Mouse (Mus musculus): Measurements from ENCODE around the gene Gstm2.
"Not testable (repeated sequence)": the region's sequence is repeated elsewhere in the genome, so short reads cannot be mapped to it uniquely, and the experiment has no call there.

Gstm2 gene

GRCm38 (mm10) chr3:107995974-107996373 is 9.7 kb upstream of the Gstm2 start:
- not testable (repeated sequence) for DNase-seq

- DNase-seq = not testable (repeated sequence)
These were observed 1.1 kb downstream of the Gstm2 start for GRCm38 (mm10) chr3:107985141-107985540.

GRCm38 (mm10) chr3:107984471-107984870 is 1.8 kb downstream of the Gstm2 start:
- no peak for DNase-seq

GRCm38 (mm10) chr3:107983771-107984170 is 2.5 kb downstream of the Gstm2 start:
- no peak for DNase-seq

- DNase-seq = no peak
These were observed 3.5 kb downstream of the Gstm2 start for GRCm38 (mm10) chr3:107982726-107983125.

GRCm38 (mm10) chr3:107981261-107981660 is 5.0 kb downstream of the Gstm2 start:
- DNase-seq = no peak

GRCm38 (mm10) chr3:107977691-107978090 is 8.6 kb downstream of the Gstm2 start:
- DNase-seq = no peak

GRCm38 (mm10) chr3:107974237-107974636 is 12.0 kb downstream of the Gstm2 start:
- DNase-seq = no peak

- no peak for DNase-seq
These were observed 14.2 kb downstream of the Gstm2 start for GRCm38 (mm10) chr3:107972070-107972469.

GRCm38 (mm10) chr3:107971101-107971500 is 15.2 kb downstream of the Gstm2 start:
- not testable (repeated sequence) for DNase-seq

- DNase-seq = no peak
These were observed 17.4 kb downstream of the Gstm2 start, which contains the start of gene Gstm3 for GRCm38 (mm10) chr3:107968724-107969395. Gene Gstm3, minus strand, starts transcription at chr3:107969283.

- DNase-seq = no peak
These were observed 19.6 kb downstream of the Gstm2 start for GRCm38 (mm10) chr3:107966631-107967030.

GRCm38 (mm10) chr3:107965592-107965991 is 20.7 kb downstream of the Gstm2 start:
- no peak for DNase-seq

- DNase-seq = no peak
These were observed 21.5 kb downstream of the Gstm2 start for GRCm38 (mm10) chr3:107964656-107965308.

GRCm38 (mm10) chr3:107964026-107964425 is 22.2 kb downstream of the Gstm2 start:
- DNase-seq = no peak

GRCm38 (mm10) chr3:107955260-107955659 is 31.0 kb downstream of the Gstm2 start:
- DNase-seq = not testable (repeated sequence)

GRCm38 (mm10) chr3:107953906-107954305 is 32.3 kb downstream of the Gstm2 start:
- no peak for DNase-seq

- peak; percentile 47 for DNase-seq
These were observed 32.9 kb downstream of the Gstm2 start for GRCm38 (mm10) chr3:107953328-107953755.

- DNase-seq = no peak
These were observed 35.7 kb downstream of the Gstm2 start for GRCm38 (mm10) chr3:107950531-107950930.

GRCm38 (mm10) chr3:107949461-107949860 is 36.8 kb downstream of the Gstm2 start:
- not testable (repeated sequence) for DNase-seq

- DNase-seq = no peak
These were observed 40.5 kb downstream of the Gstm2 start for GRCm38 (mm10) chr3:107945729-107946128.

- DNase-seq = peak; percentile 74
These were observed 42.8 kb downstream of the Gstm2 start, which contains the start of gene Gstm6 for GRCm38 (mm10) chr3:107943239-107943990. Gene Gstm6, minus strand, starts transcription at chr3:107943749.

GRCm38 (mm10) chr3:107941261-107941660 is 45.0 kb downstream of the Gstm2 start:
- no peak for DNase-seq

GRCm38 (mm10) chr3:107940524-107940923 is 45.7 kb downstream of the Gstm2 start:
- no peak for DNase-seq

All from embryo, embryonic 11 days (tissue).